Mouse (Mus musculus): ENCODE measurements around the gene Rabepk.
"Not testable (repeated sequence)": the region's sequence is repeated elsewhere in the genome, so short reads cannot be mapped to it uniquely, and the experiment has no call there.

Gene Rabepk

DNA sequence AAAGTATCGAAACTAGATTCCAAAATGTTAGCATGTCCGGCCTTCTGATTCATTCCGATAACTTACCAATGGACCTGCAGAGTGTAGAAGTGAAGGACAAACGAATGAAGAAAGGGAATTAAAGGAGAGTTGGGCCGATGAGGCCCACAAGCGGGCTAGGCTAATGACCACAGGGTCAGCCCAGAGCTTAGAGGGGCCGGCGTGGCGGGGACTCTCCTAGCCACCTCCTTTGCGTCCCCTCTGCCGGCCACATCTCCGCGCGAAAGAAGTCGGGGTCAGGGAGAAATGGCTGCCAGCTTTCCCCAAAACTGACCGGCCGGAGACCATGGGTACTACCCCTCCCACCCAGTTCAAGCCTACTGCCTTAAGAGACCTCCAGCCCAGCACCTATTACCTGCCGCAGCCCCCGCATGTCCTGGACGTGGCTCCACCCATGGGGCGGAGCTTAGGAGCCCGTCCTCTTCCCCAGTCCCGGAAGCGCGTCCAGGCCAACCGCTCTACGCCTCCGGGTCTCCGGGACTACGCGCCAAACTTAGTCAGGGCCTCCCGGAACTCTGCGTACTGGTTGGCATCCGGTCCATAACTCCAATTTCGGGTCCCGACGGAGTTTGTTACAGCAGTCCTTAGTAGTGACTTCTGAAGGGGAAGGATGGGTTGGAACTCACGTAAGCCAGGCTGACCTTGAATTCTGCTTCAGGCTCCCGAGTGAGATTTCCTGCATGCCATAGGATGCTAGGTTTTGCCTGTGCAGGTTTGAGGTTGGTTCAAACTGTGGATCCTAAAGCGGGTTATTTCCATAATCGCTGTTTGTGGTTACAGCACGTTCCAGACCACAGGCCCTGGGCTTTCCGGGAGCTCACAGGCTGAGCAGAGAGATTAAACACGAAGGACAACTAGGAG lies at the start of gene Rabepk:
Rabepk (minus strand) TSS at position 556 of the 900 bp plus-strand sequence.
- in situ Hi-C loops (cut with MboI, MseI): no loop called here

GRCm38 (mm10) chr2:34847702-34848101 lies 48.0 kb upstream of the Rabepk start:
- in situ Hi-C loops (cut with MboI, MseI): no loop called here

- in situ Hi-C loops (cut with MboI, MseI): no loop called here
These were observed 43.7 kb upstream of the Rabepk start for GRCm38 (mm10) chr2:34843211-34843939.

DNA sequence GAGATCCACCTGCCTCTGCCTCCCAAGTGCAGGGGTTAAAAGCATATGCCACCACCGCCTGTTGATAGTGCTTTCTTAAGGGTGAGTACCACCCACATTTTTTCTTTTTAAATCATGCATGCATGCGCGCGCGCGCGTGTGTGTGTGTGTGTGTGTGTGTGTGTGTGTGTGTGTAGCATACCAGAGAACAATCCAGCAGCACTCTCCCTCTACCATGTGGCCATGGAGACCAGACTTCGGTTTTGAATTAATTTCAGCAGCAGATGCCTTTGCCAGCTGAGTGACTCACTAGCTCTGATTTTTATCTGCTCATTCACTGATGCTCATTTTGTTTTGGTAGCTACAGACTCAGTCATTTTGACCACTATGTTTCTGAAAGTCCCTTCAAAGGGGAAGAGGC lies 42.0 kb upstream of the Rabepk start:
- in situ Hi-C loops (cut with MboI, MseI): no loop called here

DNA sequence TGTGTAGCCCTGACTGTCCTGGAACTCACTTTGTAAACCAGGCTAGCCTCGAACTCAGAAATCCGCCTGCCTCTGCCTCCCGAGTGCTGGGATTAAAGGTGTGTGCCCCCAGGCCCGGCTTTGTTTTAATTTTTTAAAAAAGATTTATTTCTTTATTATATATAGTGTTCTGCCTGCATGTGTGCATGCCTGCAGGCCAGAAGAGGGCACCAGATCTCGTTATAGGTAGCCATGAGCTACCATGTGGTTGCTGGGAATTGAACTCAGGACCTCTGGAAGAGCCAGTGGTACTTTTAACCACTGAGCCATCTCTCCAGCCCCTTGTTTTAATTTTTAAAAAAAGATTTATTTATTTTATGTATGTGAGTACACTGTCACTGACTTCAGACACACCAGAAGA lies 40.4 kb upstream of the Rabepk start:
- in situ Hi-C loops (cut with MboI, MseI): not testable (repeated sequence)

DNA sequence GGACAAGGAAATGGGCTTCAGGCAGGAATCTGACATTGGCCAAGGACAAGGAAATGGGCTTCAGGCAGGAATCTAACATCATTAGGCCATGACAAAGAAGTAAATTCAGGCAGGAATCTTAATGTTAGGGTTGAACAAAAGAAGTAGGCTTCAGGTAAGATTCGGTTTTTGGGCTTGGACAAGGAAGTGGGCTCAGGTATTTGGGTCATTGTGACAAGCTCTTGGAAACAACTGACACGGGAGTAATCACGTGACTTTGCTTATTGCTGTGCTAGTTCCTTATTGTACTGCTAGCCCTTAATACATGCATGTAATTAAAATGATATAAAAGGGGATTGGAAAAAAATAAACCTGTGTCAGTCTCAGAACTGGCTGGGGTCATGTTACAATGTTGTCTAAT lies 36.0 kb upstream of the Rabepk start:
- in situ Hi-C loops (cut with MboI, MseI): no loop called here

- in situ Hi-C loops (cut with MboI, MseI): no loop called here
These were observed 33.9 kb upstream of the Rabepk start for GRCm38 (mm10) chr2:34833624-34834023.

- in situ Hi-C loops (cut with MboI, MseI): not testable (repeated sequence)
These were observed 33.2 kb upstream of the Rabepk start, which contains the start of gene Gm34653 for GRCm38 (mm10) chr2:34832766-34833457. Gene Gm34653, plus strand, starts transcription at chr2:34833007.

GRCm38 (mm10) chr2:34830066-34830465 lies 30.4 kb upstream of the Rabepk start:
- in situ Hi-C loops (cut with MboI, MseI): not testable (repeated sequence)

DNA sequence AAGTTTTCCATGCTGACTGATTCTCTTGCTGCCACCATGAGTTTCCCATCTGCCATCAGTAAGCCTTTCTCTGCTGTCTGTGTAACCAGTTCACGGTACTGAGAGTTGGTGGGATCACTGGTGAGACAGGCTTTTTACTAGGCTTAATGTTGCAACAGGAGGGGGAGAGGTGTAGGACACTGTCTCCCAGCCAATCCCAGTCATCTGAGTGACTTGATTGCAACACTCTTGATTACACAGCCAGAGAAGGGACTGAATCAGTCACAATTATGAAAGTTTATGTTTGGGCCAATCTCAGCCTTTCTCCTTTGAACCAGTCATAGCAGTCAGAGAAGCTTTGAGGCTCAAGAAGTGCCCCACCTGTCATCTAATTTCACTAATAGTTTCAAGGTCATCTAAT lies 28.3 kb upstream of the Rabepk start:
- in situ Hi-C loops (cut with MboI, MseI): no loop called here

DNA sequence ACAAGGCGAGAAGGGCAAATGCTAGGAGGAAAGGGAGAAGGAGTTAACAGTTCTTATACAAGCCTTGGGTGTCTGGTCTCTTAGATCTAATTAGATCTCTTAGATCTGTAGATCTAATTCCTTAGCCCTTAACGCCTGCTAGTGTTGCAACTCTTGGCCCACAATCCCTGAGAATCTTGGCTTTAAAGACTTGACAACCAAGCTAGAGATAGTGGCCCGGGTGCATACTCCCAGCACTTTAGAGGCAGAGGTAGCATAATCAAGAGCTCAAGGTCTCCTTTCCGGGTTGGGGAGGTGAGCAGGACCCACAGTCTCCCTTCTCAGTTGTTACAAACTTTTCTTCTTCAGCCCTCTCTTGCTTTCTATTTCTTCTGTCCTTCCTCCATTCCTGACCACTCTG lies 27.9 kb upstream of the Rabepk start:
- in situ Hi-C loops (cut with MboI, MseI): no loop called here

DNA sequence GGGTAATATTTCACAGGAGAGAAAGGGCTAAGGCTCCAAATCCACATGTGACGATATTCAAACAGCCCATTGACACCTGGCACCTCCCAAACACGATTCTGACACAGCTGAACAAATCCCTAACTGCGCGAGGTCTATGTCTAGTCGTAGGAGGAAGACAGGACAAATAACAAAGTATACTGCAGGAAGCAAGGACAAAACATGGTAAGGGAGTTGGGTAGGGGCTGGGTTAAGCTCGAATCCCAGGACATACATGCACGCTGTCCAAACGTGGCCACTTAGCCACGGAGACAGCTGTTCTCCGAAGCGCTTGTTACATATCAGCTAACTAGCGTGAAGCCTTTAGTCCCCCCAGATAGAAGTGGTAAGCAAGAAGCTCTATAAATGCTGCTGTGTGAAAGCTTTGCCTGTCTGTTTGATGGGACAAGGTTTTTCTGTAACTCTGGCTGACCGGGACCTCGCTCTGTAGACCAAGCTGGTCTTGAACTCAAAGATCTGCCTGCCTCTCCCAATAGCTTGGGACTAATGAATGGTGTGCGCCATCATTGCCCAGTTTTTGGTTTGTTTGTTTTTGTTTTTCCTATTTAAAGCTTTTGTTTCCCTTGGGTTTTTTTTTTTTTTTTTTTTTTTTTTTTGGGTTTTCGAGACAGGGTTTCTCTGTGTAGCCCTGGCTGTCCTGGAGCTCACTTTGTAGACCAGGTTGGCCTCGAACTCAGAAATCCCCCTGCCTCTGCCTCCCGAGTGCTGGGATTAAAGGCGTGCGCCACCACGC lies 26.9 kb upstream of the Rabepk start:
- in situ Hi-C loops (cut with MboI, MseI): no loop called here

DNA sequence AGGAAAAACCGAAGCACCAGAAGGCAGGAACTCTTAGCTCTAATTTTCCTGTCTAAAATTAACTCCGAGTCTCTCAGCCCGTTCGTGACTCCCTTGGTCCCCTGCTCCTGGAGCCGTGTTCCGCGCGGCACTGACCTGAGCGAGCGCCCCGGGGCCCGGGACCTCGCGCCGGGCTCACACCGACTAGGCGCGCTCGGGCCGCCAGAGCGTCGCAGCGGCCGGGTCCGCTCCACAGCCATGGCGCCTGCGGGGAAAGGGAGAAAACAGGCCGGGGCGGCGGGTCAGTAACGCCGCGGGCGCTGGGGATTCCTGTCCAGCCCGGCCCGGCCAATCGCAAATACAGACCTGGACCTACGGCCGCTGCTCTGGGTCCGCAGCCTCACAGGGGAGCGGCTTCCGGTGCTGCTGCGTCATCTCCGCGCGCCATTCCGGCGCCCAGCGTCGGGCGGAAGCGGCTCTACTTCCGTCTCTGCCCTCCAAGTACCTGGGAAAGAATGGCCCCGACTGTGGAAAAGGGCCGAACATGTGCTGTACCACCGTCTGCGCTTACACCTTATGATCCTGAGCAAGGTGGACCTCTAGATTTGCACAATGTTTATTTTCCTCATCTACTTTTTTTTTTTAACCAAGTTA lies 26.2 kb upstream of the Rabepk start, which contains the start of gene Fbxw2:
Fbxw2 (minus strand) TSS at position 485 of the 633 bp plus-strand sequence.
- in situ Hi-C loops (cut with MboI, MseI): no loop called here

- in situ Hi-C loops (cut with MboI, MseI): no loop called here
These were observed 18.8 kb upstream of the Rabepk start for GRCm38 (mm10) chr2:34818492-34818891.

DNA sequence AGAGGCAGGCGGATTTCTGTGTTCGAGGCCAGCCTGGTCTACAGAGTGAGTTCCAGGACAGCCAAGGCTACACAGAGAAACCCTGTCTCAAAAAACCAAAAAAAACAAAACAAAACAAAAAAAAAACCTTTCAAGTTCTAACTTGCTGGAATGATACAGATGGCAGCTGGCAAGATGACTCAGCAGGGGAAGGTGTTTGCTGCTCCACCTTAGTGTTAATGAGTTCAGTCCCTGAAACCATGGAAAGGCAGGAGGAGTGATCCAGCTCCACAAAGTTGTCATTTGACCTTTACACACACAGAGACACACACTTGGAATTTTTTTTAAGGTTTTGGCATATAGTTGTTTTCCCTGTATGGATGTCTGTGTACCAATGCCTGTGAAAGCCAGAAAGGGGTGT lies 16.2 kb upstream of the Rabepk start:
- in situ Hi-C loops (cut with MboI, MseI): not testable (repeated sequence)

DNA sequence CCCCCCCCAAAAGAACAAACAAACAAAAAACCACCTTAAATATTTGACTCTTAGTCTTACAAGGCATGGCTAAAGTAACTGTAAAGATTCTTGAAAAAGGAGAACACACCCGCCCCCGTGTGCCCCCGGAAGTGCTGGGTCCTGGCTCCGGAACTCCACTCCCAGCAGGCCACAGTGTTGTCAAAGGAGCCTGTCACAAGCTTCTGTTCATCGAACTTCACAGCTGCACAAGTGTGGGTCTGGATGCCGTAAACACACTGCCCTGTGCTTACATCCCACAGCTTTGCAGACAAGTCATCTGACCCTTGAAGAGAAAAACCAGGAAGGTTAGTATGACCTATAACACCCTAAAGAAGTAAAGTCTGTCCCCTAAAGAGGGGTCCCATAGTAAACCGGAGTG lies 13.0 kb upstream of the Rabepk start:
- in situ Hi-C loops (cut with MboI, MseI): no loop called here

DNA sequence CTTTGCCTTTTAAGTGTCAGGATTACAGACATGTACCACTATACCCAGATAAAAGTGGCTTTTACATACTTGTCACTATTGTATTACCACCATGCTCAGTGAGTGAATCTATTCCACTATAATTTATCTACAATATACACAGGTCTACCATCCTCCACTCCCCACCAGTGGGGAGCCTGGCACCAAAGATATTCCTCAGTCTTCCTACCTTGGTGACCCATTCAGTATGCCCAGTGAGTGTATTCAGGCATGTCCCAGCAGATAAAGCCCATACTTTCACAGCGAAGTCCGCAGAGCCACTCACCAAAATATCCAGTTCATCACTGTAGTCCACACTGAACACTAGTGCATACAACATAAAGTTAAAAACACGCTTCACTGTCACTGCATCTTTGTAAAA lies 11.1 kb upstream of the Rabepk start:
- in situ Hi-C loops (cut with MboI, MseI): no loop called here

- in situ Hi-C loops (cut with MboI, MseI): no loop called here
These were observed 9.9 kb upstream of the Rabepk start for GRCm38 (mm10) chr2:34809568-34809967.

DNA sequence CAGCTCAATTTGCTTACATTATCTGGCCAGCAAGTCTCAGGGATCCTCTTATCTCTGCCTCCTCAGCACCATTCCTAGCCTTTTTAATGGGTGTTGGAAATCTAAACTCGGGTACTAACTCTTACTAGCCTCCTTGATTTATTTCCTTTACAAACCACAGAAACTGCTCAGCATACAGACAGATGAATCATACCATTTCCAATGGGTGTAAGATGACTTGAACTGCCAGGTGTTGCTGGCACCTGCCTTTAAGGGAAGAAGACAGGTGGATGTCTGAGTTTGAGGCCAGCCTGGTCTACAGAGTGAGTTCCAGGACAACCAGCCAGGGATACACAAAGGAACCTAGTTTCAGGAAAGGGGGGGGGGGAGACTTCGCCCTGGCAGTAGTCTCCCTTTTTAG lies 8.3 kb upstream of the Rabepk start:
- in situ Hi-C loops (cut with MboI, MseI): no loop called here

DNA sequence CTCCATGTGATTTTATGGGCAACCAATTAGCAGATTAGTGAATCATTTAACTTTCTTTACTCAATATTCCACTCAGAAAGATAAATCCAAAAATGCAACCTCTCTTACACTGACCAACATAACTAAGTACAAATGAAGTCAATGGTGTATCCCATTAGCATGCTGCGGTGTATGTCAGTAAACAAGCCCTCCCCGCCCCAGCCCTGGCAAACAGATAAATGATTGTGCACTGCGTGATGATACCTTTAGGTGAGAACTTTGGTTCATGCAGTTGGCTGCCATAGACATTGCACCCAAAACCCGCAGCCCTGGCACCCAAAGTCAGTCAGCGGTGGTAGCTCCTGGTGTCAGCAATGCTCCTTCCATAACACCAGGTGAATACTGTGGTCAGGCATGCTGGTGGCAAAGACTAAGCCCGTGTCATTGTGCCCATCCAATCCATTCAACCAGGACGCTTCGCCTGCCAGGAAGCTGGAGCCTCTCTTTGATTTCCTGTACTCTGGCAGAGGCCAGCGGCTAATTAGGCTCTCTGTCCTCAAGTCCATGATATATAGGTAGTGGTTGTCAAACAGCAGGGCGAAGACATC lies 5.7 kb upstream of the Rabepk start:
- in situ Hi-C loops (cut with MboI, MseI): no loop called here
